Mouse (Mus musculus): ENCODE measurements at regions not wholly inside any gene's neighbourhood (a gene's known extent, or its start where the extent isn't known, plus 50 kb on each side); places are given as distances from the start of the nearest gene placed in this dataset.

DNA sequence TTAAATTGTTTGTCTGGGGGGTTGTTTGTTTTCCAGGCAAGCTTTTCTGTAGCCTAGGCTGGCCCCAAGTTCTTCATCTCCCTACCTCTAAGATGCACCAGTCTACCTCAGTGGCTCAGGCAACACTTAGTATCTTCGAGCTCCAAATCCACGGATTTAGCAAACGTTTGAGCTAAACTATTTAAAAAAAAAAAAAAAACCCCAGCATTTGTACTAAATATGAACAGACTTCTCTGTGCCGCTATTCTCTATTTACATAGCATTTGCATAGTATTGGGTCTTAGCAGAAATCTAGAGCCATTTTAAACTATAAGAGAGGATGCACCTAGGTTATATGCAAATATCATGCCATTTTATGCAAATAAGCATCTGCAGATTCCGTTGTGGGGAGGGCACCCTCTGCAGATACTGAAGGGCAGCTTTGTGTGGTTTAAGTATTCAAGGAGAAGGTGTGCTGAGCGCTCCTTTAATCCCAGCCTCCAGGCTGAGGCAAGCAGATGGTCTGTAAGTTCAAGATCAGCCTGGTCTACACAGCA is 123.4 kb upstream of the Slc22a12 start:
- Histone ChIP-seq H3K36me3 (ENCODE audit: control insufficient read depth, insufficient read depth, low read length) (no peaks in the 10 kb centered on the region), H3K4me3 (ENCODE audit: low read depth, low read length) (no peak overlapping the region), H3K27me3 (ENCODE audit: control insufficient read depth, insufficient read depth, low read length) (no peaks in the 10 kb centered on the region), H3K4me1 (ENCODE audit: control insufficient read depth, insufficient read depth, insufficient read length, low read length) (peaks cover 14% of the 10 kb centered on the region; the same call in 1 of the 2 replicates), H3K27ac (ENCODE audit: insufficient read depth, low read depth, low read length) (no peak overlapping the region)
- WGBS, result 62% methylated on average over 6 of the region's 6 CpGs
- no peak for TF ChIP-seq POLR2A (IDR thresholded peaks at IDR 0.05; ENCODE audit: low read depth, low read length)
- TF ChIP-seq CTCF (IDR thresholded peaks at IDR 0.05; ENCODE audit: extremely low read depth, insufficient read length, insufficient replicate concordance, low read depth, low read length), result no peak

DNA sequence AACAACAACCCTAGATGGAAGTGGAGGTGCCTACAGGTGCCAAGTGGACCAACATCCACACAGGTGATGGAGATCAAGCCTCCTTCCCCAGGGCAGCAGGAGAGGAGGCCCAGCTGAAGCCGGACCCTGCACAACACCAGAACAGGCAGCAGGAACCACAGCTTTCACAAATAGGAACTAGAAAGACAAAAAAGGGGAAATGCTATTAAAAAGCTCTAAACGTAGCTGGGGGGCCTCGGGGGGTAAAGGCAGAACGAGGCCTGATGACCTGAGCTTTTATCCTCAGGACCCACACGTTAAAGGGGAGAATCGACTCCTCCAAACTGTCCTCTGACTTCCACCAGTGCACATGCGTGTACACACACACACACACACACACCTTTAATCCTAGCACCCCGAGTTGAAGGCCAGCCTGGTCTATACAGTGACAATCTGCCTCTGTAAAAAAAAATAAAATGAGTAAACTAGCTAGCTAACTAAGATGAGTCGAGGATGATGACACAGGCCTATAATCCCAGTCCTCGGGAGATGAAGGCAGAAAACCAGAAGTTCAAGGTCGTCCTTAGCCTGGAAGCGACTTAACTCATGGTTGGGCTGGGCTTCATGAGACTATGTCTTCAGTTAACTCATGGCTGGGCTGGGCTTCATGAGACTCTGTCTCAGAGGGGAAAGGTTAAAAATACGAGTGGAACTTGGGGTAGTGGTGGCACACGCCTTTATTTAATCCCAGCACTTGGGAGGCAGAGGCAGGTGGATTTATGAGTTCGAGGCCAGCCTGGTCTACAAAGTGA is 122.6 kb upstream of the Slc22a12 start:
- Histone ChIP-seq H3K36me3 (ENCODE audit: control insufficient read depth, insufficient read depth, low read length) (no peaks in the 10 kb centered on the region), H3K27ac (ENCODE audit: insufficient read depth, low read depth, low read length) (no peak overlapping the region), H3K4me1 (ENCODE audit: control insufficient read depth, insufficient read depth, insufficient read length, low read length) (peaks cover 16% of the 10 kb centered on the region; the same call in 1 of the 2 replicates), H3K27me3 (ENCODE audit: control insufficient read depth, insufficient read depth, low read length) (no peaks in the 10 kb centered on the region; the same call in 1 of the 2 replicates), H3K4me3 (ENCODE audit: low read depth, low read length) (no peak overlapping the region)
- WGBS, result 56% methylated on average over 15 of the region's 15 CpGs
- TF ChIP-seq CTCF (IDR thresholded peaks at IDR 0.05; ENCODE audit: extremely low read depth, insufficient read length, insufficient replicate concordance, low read depth, low read length) (no peak), POLR2A (IDR thresholded peaks at IDR 0.05; ENCODE audit: low read depth, low read length) (no peak)

DNA sequence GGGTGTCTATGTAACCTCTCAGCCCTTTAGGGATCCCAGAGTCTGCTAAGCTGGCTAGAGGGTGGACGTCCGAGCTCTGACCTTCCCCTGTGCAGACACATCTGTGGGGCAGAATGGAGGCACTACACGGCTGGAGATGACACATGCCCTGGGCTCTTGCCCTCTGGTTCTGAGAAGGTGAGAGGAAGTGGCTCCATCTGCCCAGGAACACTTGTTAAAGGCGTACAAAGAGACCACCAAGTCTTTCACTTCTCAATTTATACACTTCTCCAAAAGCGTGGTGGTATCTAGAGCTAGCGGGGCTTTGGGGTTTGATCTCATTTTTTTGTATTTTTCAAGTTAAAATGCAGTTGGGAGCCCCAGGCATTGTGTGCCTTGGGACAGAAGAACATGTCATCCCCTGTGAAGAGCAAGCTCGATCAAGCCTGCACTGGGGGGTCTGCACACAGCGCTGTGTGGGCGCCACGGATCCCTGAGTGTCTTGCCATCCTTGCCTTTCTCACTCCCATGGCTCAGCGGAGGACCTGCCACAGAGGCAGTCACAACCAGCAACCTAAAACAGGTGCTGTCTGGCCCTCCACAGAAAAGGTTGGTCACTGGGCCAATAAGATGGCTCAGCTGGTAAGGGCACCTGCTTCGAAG is 121.6 kb upstream of the Slc22a12 start:
- Histone ChIP-seq H3K36me3 (ENCODE audit: control insufficient read depth, insufficient read depth, low read length) (no peaks in the 10 kb centered on the region), H3K4me3 (ENCODE audit: low read depth, low read length) (no peak overlapping the region), H3K27me3 (ENCODE audit: control insufficient read depth, insufficient read depth, low read length) (no peaks in the 10 kb centered on the region; the same call in 1 of the 2 replicates), H3K4me1 (ENCODE audit: control insufficient read depth, insufficient read depth, insufficient read length, low read length) (peaks cover 16% of the 10 kb centered on the region; the same call in 1 of the 2 replicates), H3K27ac (ENCODE audit: insufficient read depth, low read depth, low read length) (no peak overlapping the region)
- 81% methylated on average over 12 of the region's 12 CpGs for WGBS
- TF ChIP-seq CTCF (IDR thresholded peaks at IDR 0.05; ENCODE audit: extremely low read depth, insufficient read length, insufficient replicate concordance, low read depth, low read length) (no peak), POLR2A (IDR thresholded peaks at IDR 0.05; ENCODE audit: low read depth, low read length) (no peak)

DNA sequence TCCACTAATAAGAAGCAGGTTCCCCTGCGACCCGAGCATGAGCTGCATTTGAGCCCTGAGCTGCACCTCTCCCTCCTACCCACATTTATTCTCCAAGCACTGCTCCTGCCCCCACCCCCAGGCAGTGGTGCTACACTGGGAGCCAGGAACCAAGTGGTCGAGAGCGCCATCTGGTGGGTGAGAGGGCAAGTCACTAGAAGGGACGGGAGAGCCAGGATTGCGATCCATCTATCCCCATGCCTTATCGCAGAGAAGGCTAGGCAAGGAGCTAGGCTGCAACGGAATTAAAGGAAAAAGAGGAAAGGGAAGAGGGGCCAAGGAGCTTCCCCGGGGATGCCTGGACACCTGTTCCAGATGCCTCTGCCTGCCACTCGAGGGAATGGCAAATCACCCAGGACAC is 120.6 kb upstream of the Slc22a12 start:
- 0 out of 2 replicates have a peak overlapping the region, but pooled peaks have one; percentile 2 for H3K4me3 ChIP-seq (ENCODE audit: low read depth, low read length)
- no peaks in the 10 kb centered on the region for H3K36me3 ChIP-seq (ENCODE audit: control insufficient read depth, insufficient read depth, low read length)
- H3K4me1 ChIP-seq (ENCODE audit: control insufficient read depth, insufficient read depth, insufficient read length, low read length), result peaks cover 16% of the 10 kb centered on the region; the same call in 1 of the 2 replicates
- TF ChIP-seq CTCF (IDR thresholded peaks at IDR 0.05; ENCODE audit: extremely low read depth, insufficient read length, insufficient replicate concordance, low read depth, low read length) (peak; percentile 96; the same call in 1 of the 2 replicates), POLR2A (IDR thresholded peaks at IDR 0.05; ENCODE audit: low read depth, low read length) (no peak)
- peak overlapping the region; percentile 86; the same call in 1 of the 2 replicates for H3K27ac ChIP-seq (ENCODE audit: insufficient read depth, low read depth, low read length)
- no peaks in the 10 kb centered on the region; the same call in 1 of the 2 replicates for H3K27me3 ChIP-seq (ENCODE audit: control insufficient read depth, insufficient read depth, low read length)
- WGBS, result 4% methylated on average over 10 of the region's 10 CpGs

DNA sequence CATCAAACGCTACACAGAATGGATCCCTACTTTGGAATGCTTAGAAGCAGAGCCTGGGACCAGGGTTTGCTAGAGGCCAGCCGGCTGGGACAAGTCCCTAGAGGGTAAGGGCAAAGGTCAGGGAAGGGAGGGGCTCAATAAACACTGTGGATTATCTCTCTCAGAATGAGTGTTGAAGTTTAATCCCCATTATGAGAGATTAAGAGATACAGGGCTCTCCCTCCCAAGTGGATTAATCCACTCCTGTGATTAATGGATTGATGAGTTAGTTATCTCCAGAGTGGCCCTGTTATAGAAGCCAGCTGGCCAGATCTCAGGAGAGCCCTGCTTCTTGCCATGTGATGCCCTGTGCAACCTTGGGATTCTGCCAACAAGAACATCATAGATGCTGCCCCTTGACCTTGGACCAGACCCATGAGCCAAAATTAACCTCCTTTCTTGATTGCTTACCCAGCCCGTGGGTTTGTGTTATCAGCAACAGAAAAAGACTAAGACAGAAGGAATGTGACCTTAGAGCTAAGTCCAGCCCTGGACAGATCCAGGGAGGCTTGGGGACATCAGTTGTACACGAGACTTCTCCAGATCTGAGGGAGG is 119.6 kb upstream of the Slc22a12 start:
- no peak for TF ChIP-seq CTCF (IDR thresholded peaks at IDR 0.05; ENCODE audit: extremely low read depth, insufficient read length, insufficient replicate concordance, low read depth, low read length)
- no peak for TF ChIP-seq POLR2A (IDR thresholded peaks at IDR 0.05; ENCODE audit: low read depth, low read length)
- Histone ChIP-seq H3K27ac (ENCODE audit: insufficient read depth, low read depth, low read length) (peak overlapping the region; percentile 86), H3K4me1 (ENCODE audit: control insufficient read depth, insufficient read depth, insufficient read length, low read length) (peaks cover 16% of the 10 kb centered on the region; the same call in 1 of the 2 replicates)

DNA sequence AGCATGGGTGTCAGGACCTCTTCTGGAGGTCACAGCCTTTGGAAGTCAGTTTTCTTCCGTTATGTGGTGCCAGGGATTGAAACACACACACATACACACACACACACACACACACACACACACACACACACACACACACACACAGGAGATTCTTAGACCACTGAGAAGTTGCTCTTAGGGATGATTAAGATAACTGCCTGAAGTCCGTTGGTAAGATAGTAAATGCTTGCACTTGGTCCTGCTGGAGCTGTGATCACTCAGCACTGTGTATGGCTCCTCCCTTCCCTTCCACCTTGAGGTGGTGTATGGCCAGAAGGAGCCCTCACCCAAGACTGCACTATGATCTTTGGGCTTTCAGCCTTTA is 118.7 kb upstream of the Slc22a12 start:
- no peak overlapping the region for H3K27ac ChIP-seq (ENCODE audit: insufficient read depth, low read depth, low read length)
- H3K4me1 ChIP-seq (ENCODE audit: control insufficient read depth, insufficient read depth, insufficient read length, low read length), result peaks cover 16% of the 10 kb centered on the region; the same call in 1 of the 2 replicates
- TF ChIP-seq POLR2A (IDR thresholded peaks at IDR 0.05; ENCODE audit: low read depth, low read length), result no peak
- TF ChIP-seq CTCF (IDR thresholded peaks at IDR 0.05; ENCODE audit: extremely low read depth, insufficient read length, insufficient replicate concordance, low read depth, low read length), result no peak
- H3K27me3 ChIP-seq (ENCODE audit: control insufficient read depth, insufficient read depth, low read length), result no peaks in the 10 kb centered on the region; the same call in 1 of the 2 replicates
- H3K4me3 ChIP-seq (ENCODE audit: low read depth, low read length), result no peak overlapping the region
- H3K36me3 ChIP-seq (ENCODE audit: control insufficient read depth, insufficient read depth, low read length), result no peaks in the 10 kb centered on the region
- WGBS, result 54% methylated on average over 2 of the region's 2 CpGs

More for the DNA sequence above, 119.6 kb upstream of the Slc22a12 start:
- no peak overlapping the region for H3K4me3 ChIP-seq (ENCODE audit: low read depth, low read length)
- WGBS, result 19% methylated on average over 4 of the region's 4 CpGs
- H3K27me3 ChIP-seq (ENCODE audit: control insufficient read depth, insufficient read depth, low read length), result no peaks in the 10 kb centered on the region; the same call in 1 of the 2 replicates
- no peaks in the 10 kb centered on the region for H3K36me3 ChIP-seq (ENCODE audit: control insufficient read depth, insufficient read depth, low read length)
